Mouse (Mus musculus): ENCODE results near the gene Tead3.

The Tead3 gene

GRCm38 (mm10) chr17:28300850-28301249 is 49.8 kb downstream of the Tead3 start:
- no peak for DNase-seq

- no peak for DNase-seq
These were observed 50.3 kb downstream of the Tead3 start for GRCm38 (mm10) chr17:28300323-28300722.

- no peak for DNase-seq
These were observed 50.8 kb downstream of the Tead3 start for GRCm38 (mm10) chr17:28299669-28300320.

GRCm38 (mm10) chr17:28298888-28299287 is 51.7 kb downstream of the Tead3 start:
- DNase-seq = no peak

GRCm38 (mm10) chr17:28294449-28295333 is 55.9 kb downstream of the Tead3 start:
- DNase-seq = no peak

- no peak for DNase-seq
These were observed 56.9 kb downstream of the Tead3 start for GRCm38 (mm10) chr17:28293716-28294115.

GRCm38 (mm10) chr17:28291346-28291745 is 59.3 kb downstream of the Tead3 start:
- DNase-seq = no peak

GRCm38 (mm10) chr17:28290671-28291070 is 59.9 kb downstream of the Tead3 start:
- no peak for DNase-seq

GRCm38 (mm10) chr17:28290262-28290661 is 60.4 kb downstream of the Tead3 start:
- DNase-seq = no peak

GRCm38 (mm10) chr17:28287980-28288379 is 62.6 kb downstream of the Tead3 start:
- DNase-seq = no peak

GRCm38 (mm10) chr17:28287578-28287977 is 63.0 kb downstream of the Tead3 start:
- DNase-seq = no peak

GRCm38 (mm10) chr17:28286964-28287363 is 63.7 kb downstream of the Tead3 start:
- DNase-seq = no peak

GRCm38 (mm10) chr17:28286133-28286532 is 64.5 kb downstream of the Tead3 start:
- no peak for DNase-seq

- no peak for DNase-seq
These were observed 67.4 kb downstream of the Tead3 start for GRCm38 (mm10) chr17:28283199-28283598.

- no peak for DNase-seq
These were observed 68.7 kb downstream of the Tead3 start for GRCm38 (mm10) chr17:28281866-28282441.

Measured in cerebellum, adult 18-20 months (tissue).